Mouse (Mus musculus) ES-E14 (cell line): ENCODE results near the gene Bcl11b.

ENCODE experiments used
- CHD2 ChIP-seq: IDR thresholded peaks from 2 replicates; pipeline ENCODE4 v1.6.1; 2014; ENCODE audit warnings: mild to moderate bottlenecking, low read depth, low read length, inconsistent platforms
- HCFC1 ChIP-seq: IDR thresholded peaks from 2 replicates; pipeline ENCODE4 v1.6.1; 2012; ENCODE audit warnings: low read length, inconsistent platforms, borderline replicate concordance; ENCODE audit not compliant: insufficient read depth
- MAFK ChIP-seq: IDR thresholded peaks from 2 replicates; pipeline ENCODE4 v1.6.1; 2014; ENCODE audit warnings: mild to moderate bottlenecking, low read depth, low read length, inconsistent platforms; ENCODE audit not compliant: insufficient read depth
- ZC3H11A ChIP-seq: IDR thresholded peaks from 2 replicates; pipeline ENCODE4 v1.6.1; 2012; ENCODE audit warnings: low read depth, mild to moderate bottlenecking, inconsistent platforms, low read length, borderline replicate concordance
- ZNF384 ChIP-seq: IDR thresholded peaks from 2 replicates; pipeline ENCODE4 v1.6.1; 2012; ENCODE audit warnings: low read depth, low read length, inconsistent platforms

GRCm38 (mm10) chr12:108049625-108050024 lies 46.2 kb upstream of the Bcl11b start:
- TF ChIP-seq ZC3H11A (no peak), HCFC1 (no peak), CHD2 (no peak), MAFK (no peak), ZNF384 (no peak)
